Mouse (Mus musculus): ENCODE measurements around the gene 1700016D06Rik.

1700016D06Rik gene

DNA sequence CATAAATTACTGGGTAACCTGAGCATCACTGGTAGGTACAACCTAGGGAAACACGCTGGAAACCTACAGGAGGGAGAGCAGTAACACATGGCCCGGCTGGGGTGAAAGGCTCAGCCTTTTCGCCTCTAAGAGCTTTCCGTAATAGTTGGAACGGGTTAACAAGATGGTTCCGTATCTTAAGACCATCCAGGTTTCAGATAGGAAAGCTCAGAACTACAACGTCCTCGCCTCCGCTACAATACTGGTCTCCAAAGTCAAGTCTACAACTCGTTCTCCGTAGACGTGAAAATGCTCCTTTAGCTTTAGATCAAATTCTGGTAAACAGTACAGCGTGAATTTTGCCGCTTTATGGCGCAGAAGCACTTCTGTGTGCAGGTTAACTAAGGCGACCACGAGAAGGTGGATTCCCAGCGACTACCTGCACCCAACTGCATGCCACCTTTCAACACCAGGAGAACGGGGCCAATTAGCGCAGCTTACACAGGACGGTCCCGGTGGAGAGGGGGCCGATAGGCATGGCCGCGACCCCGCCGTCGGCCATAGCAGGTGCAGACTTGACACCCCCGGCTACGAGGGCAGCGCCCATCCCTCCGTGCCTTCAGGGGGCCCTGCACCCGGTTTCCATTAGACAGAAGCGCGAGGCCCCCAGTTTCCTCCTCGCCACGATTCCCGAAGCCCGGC is 66.4 kb downstream of the 1700016D06Rik start:
- peak in 1 of 2 experiments; percentile 17 for DNase-seq

GRCm38 (mm10) chr8:11633414-11633813 is 67.4 kb downstream of the 1700016D06Rik start:
- peak; percentile 27 to 50 for DNase-seq

DNA sequence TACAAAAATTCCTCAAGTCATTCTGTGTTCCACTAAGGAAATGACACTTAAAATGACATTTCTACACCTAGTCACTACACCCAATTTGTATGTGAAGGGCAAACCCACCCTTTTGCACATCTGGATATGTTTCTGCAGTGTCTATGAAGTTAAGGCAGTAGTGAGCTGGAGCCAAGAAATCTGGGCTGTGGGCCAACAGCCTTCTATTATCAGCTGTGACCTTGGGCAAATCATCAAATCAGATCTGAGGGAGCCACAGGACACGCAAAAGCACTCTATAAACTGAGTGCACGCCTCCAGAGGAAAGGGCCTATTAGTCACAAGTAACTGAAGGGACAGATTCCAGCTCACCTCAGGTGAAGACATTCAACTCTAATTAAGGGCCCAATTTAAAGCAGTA is 68.5 kb downstream of the 1700016D06Rik start:
- DNase-seq: peak; percentile 70 to 77

- DNase-seq: no peak
These were observed 71.7 kb downstream of the 1700016D06Rik start for GRCm38 (mm10) chr8:11629206-11629605.

DNA sequence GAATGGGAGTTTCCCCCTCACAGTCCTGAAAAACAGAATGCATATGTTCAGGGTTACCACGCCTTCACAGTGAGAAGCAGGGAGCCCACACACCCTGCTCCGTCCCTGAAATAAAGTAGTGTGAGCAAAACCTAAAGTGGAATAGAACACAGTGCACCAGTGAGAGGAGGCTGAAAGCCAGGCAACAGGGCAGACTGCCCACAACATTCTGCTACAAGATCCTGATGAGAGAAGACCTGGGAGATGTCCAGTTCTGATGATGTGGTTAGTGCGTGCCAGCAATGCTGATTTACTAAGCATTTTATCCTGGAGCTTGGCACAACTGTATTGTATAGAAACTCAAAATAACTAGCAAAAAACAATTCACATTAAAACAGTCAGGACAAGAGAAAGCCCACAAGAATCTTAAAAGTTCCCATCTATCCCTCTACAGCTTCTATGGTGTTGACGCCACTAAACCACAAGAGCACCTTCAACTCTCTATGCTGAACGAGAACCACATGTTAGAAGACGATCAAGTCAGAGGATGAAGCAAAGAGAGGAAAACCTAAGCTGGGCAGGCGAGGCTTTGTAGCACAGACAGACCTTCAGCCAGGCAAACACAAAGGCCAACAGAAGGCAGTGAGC is 72.2 kb downstream of the 1700016D06Rik start:
- no peak for DNase-seq

DNA sequence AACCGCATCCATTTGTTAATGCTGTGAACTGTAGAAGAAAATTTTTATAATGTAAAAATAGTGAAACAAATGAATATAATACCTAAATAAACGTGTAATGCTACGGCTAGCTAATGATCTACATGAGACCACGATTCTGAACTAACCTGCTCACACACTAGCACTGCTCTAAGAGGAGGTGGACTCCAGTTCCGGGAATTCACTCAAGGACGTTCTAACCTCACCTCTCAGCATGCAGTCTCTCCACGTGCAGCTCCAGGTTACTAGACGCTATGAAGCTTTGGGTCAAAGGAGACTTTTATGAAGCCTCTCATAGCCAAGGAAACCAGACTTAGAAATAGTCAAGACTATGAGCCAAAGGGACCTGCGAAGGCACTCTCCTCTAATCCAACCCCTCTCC is 73.1 kb downstream of the 1700016D06Rik start:
- no peak for DNase-seq

DNA sequence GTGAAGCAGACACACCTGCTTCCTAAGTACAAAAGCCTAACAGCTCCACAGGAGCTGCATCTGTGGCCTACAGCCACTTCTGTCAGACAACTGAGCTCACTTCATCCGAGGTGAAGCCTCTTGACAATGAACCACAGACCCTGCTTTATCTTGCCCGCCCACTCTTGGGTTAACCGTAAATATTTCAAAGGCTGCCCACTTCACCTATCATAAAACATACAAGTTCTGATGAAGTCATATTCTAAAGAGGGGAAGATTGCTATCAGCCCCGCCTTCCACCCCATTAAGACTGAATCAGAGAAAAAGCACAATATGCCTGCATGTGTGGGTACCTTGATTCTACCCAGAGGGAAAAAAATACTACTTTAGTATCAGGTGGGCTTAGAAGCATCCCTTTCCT is 75.8 kb downstream of the 1700016D06Rik start:
- DNase-seq: no peak

GRCm38 (mm10) chr8:11619091-11619490 is 81.8 kb downstream of the 1700016D06Rik start:
- DNase-seq: no peak

- no peak for DNase-seq
These were observed 82.8 kb downstream of the 1700016D06Rik start for GRCm38 (mm10) chr8:11618063-11618462.

- DNase-seq: peak; percentile 75 to 76
These were observed 84.6 kb downstream of the 1700016D06Rik start for GRCm38 (mm10) chr8:11616294-11616693.

DNA sequence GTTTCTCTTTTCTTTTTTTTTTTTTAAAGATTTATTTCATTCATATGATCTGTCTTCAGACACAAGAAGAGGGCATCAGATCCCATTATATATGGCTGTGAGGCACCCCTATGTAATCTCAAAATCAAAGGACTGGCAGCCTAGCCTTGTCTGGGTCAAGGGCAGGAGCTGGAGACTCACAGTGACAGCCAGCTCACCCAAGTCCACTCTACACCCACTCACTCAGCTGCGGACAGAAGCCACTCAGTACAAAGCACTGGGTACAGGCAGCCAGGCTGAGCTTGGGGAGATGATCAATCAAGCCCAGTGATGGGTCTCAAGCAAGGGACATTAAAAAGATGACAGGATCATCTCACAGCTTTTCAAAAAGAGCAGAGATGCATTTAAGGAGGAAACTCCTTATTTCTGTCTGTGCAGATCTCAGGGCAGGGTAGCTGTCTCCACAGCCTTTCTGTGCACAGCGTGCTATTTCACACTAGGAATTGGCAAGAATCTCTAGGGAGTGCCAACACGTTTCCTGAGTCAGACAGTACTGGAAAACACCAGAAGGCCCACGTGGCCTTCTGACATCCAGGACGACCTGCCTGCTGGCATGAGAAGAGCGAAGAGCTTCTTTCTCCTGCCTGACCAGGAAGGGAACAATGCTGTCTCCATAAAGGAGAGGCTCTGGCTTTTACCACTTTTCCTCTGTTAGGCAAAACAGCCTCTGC is 86.6 kb downstream of the 1700016D06Rik start:
- no peak for DNase-seq

GRCm38 (mm10) chr8:11608848-11609247 is 92.0 kb downstream of the 1700016D06Rik start:
- no peak for DNase-seq
